Mouse (Mus musculus): Measurements from ENCODE around the gene Slc38a10. TPM values are rescaled to one million over a fixed set of nuclear protein-coding genes. Genes with fewer than 3 reads are reported as not detected.
A peak's percentile ranks its signal among the peaks of the same experiment; 100 is the strongest.

The Slc38a10 gene
- polyA plus RNA-seq, 2 experiments: 71.9 to 92.3 TPM

DNA sequence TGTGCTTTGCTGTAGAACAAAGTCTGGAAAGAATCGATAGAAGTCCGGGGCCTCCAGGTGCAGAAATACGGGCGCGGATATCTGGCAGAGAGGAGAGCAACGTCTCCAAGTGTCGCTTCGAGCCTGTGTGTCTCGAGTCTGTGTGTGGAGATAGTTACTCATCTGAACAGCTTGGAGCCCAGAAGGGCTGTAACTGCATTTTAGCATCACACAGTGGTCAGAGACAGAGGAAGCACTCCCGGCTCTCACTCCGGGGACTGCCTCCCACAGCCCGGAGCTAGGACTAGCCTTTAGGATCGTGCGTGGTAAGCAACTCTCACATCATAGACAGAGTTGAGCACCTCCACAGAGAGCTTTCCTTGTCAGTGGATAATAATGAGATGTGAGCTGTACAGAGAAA lies 22.1 kb upstream of the Slc38a10 start:
- Histone ChIP-seq H3K4me2 (replicated peaks; ENCODE audit: low read depth, low read length, severe bottlenecking) (no peak overlapping the region), H3K4me1 (ENCODE audit: control insufficient read depth, insufficient read depth, low read length) (peaks cover 5% of the 10 kb centered on the region; the same call in 1 of the 2 replicates), H3K9ac (ENCODE audit: low read depth, low read length, severe bottlenecking) (no peak overlapping the region), H3K9me3 (ENCODE audit: control insufficient read depth, low read length) (no peaks in the 10 kb centered on the region), H3K27me3 (ENCODE audit: control insufficient read depth, insufficient read depth, low read length) (no peaks in the 10 kb centered on the region), H3K36me3 (ENCODE audit: control insufficient read depth, insufficient read depth, low read length) (no peaks in the 10 kb centered on the region), H3K4me3 (replicated peaks; ENCODE audit: low read length) (no peak overlapping the region), H3K27ac (replicated peaks; ENCODE audit: low read depth, low read length) (no peak overlapping the region)
- WGBS: 68% methylated on average over 14 of the region's 14 CpGs
- ATAC-seq (ENCODE audit: low FRiP score, low read depth) (no peak), DNase-seq (ENCODE audit: low spot score) (no peak)
- no peak for TF ChIP-seq POLR2A (IDR thresholded peaks at IDR 0.05; ENCODE audit: borderline replicate concordance, extremely low read depth, insufficient read depth, insufficient read length)

GRCm38 (mm10) chr11:120171168-120171567 lies 20.0 kb upstream of the Slc38a10 start:
- H3K4me1 ChIP-seq (ENCODE audit: control insufficient read depth, insufficient read depth, low read length): peaks cover 9% of the 10 kb centered on the region; the same call in 1 of the 2 replicates
- DNase-seq (ENCODE audit: low spot score) (no peak), ATAC-seq (ENCODE audit: low FRiP score, low read depth) (no peak)
- no peak overlapping the region for H3K4me3 ChIP-seq (replicated peaks; ENCODE audit: low read length)
- H3K27ac ChIP-seq (replicated peaks; ENCODE audit: low read depth, low read length): no peak overlapping the region
- H3K9ac ChIP-seq (ENCODE audit: low read depth, low read length, severe bottlenecking): no peak overlapping the region
- TF ChIP-seq POLR2A (IDR thresholded peaks at IDR 0.05; ENCODE audit: borderline replicate concordance, extremely low read depth, insufficient read depth, insufficient read length): no peak
- H3K27me3 ChIP-seq (ENCODE audit: control insufficient read depth, insufficient read depth, low read length): no peaks in the 10 kb centered on the region
- H3K4me2 ChIP-seq (replicated peaks; ENCODE audit: low read depth, low read length, severe bottlenecking): no peak overlapping the region
- WGBS: 9% methylated on average over 8 of the region's 8 CpGs
- no peaks in the 10 kb centered on the region for H3K9me3 ChIP-seq (ENCODE audit: control insufficient read depth, low read length)
- H3K36me3 ChIP-seq (ENCODE audit: control insufficient read depth, insufficient read depth, low read length): no peaks in the 10 kb centered on the region

- ATAC-seq (ENCODE audit: low FRiP score, low read depth) (peak; percentile 36; the same call in 1 of the 2 replicates), DNase-seq (ENCODE audit: low spot score) (peak; percentile 67)
- no peak for TF ChIP-seq POLR2A (IDR thresholded peaks at IDR 0.05; ENCODE audit: borderline replicate concordance, extremely low read depth, insufficient read depth, insufficient read length)
Observed at GRCm38 (mm10) chr11:120169208-120169992, 18.3 kb upstream of the Slc38a10 start.

GRCm38 (mm10) chr11:120168516-120168915 lies 17.4 kb upstream of the Slc38a10 start:
- ATAC-seq (ENCODE audit: low FRiP score, low read depth) (no peak), DNase-seq (ENCODE audit: low spot score) (no peak)
- no peaks in the 10 kb centered on the region for H3K27me3 ChIP-seq (ENCODE audit: control insufficient read depth, insufficient read depth, low read length)
- H3K4me1 ChIP-seq (ENCODE audit: control insufficient read depth, insufficient read depth, low read length): peaks cover 18% of the 10 kb centered on the region
- H3K9me3 ChIP-seq (ENCODE audit: control insufficient read depth, low read length): no peaks in the 10 kb centered on the region
- no peak overlapping the region for H3K4me2 ChIP-seq (replicated peaks; ENCODE audit: low read depth, low read length, severe bottlenecking)
- 55% methylated on average over 8 of the region's 8 CpGs for WGBS
- no peak overlapping the region for H3K27ac ChIP-seq (replicated peaks; ENCODE audit: low read depth, low read length)
- H3K9ac ChIP-seq (ENCODE audit: low read depth, low read length, severe bottlenecking): no peak overlapping the region
- H3K4me3 ChIP-seq (replicated peaks; ENCODE audit: low read length): no peak overlapping the region
- no peaks in the 10 kb centered on the region for H3K36me3 ChIP-seq (ENCODE audit: control insufficient read depth, insufficient read depth, low read length)
- no peak for TF ChIP-seq POLR2A (IDR thresholded peaks at IDR 0.05; ENCODE audit: borderline replicate concordance, extremely low read depth, insufficient read depth, insufficient read length)

More at GRCm38 (mm10) chr11:120169208-120169992, 18.3 kb upstream of the Slc38a10 start:
- Histone ChIP-seq H3K9ac (ENCODE audit: low read depth, low read length, severe bottlenecking) (no peak overlapping the region), H3K27ac (replicated peaks; ENCODE audit: low read depth, low read length) (no peak overlapping the region), H3K4me1 (ENCODE audit: control insufficient read depth, insufficient read depth, low read length) (peaks cover 13% of the 10 kb centered on the region), H3K27me3 (ENCODE audit: control insufficient read depth, insufficient read depth, low read length) (no peaks in the 10 kb centered on the region), H3K4me3 (replicated peaks; ENCODE audit: low read length) (no peak overlapping the region), H3K9me3 (ENCODE audit: control insufficient read depth, low read length) (no peaks in the 10 kb centered on the region), H3K4me2 (replicated peaks; ENCODE audit: low read depth, low read length, severe bottlenecking) (0 out of 2 replicates have a peak overlapping the region, but pooled peaks have one; percentile 22), H3K36me3 (ENCODE audit: control insufficient read depth, insufficient read depth, low read length) (no peaks in the 10 kb centered on the region)
- WGBS: 26% methylated on average over 21 of the region's 21 CpGs

- Histone ChIP-seq H3K4me3 (replicated peaks; ENCODE audit: low read length) (no peak overlapping the region), H3K27me3 (ENCODE audit: control insufficient read depth, insufficient read depth, low read length) (no peaks in the 10 kb centered on the region), H3K4me2 (replicated peaks; ENCODE audit: low read depth, low read length, severe bottlenecking) (no peak overlapping the region), H3K9ac (ENCODE audit: low read depth, low read length, severe bottlenecking) (no peak overlapping the region), H3K9me3 (ENCODE audit: control insufficient read depth, low read length) (no peaks in the 10 kb centered on the region), H3K36me3 (ENCODE audit: control insufficient read depth, insufficient read depth, low read length) (no peaks in the 10 kb centered on the region), H3K27ac (replicated peaks; ENCODE audit: low read depth, low read length) (no peak overlapping the region), H3K4me1 (ENCODE audit: control insufficient read depth, insufficient read depth, low read length) (peaks cover 18% of the 10 kb centered on the region)
- WGBS: 34% methylated on average over 12 of the region's 12 CpGs
- ATAC-seq (ENCODE audit: low FRiP score, low read depth) (no peak), DNase-seq (ENCODE audit: low spot score) (no peak)
- no peak for TF ChIP-seq POLR2A (IDR thresholded peaks at IDR 0.05; ENCODE audit: borderline replicate concordance, extremely low read depth, insufficient read depth, insufficient read length)
Observed at GRCm38 (mm10) chr11:120167921-120168356, 16.8 kb upstream of the Slc38a10 start.

Data from limb, embryonic 14.5 days (tissue).